Mouse (Mus musculus) heart, adult 8-10 months (tissue): ENCODE measurements around the gene Gm10226. TPM values are rescaled to one million over a fixed set of nuclear protein-coding genes. Genes with fewer than 3 reads are reported as not detected.
A peak's percentile ranks its signal among the peaks of the same experiment; 100 is the strongest.
"Not testable (repeated sequence)": the region's sequence is repeated elsewhere in the genome, so short reads cannot be mapped to it uniquely, and the experiment has no call there.

Source experiments
- DNase-seq: peaks from one replicate; pipeline ENCODE4 v3.0.0; 2022; ENCODE audit warnings: low spot score
- total RNA-seq, 4 experiments: library from RNA; stranded (reverse); gene quantifications; 2 replicates each; pipeline ENCODE4 v1.2.4; 2022

Gm10226 gene
- 1 to 10 TPM in 2 of 4 experiments, not detected in 2; 2.1 to 3.5 TPM for total RNA-seq

DNA sequence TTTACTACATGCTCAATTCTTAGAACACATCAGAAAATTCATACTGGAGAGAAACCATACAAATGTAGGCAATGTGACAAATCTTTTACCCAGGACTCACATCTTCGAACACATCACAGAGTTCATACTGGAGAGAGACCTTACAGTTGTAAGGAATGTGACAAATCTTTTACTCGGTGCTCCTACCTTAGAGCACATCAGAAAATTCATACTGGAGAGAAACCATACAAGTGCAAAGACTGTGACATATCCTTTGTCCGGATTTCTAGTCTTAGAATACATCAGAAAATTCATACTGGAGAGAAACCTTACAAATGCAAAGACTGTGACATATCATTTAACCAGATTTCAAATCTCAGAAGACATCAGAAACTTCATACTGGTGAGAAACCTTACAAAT lies at the start of gene Gm10226:
TSS of gene Gm10226 (plus strand) at position 301 of the 400 bp plus-strand sequence.
- DNase-seq = no peak

DNA sequence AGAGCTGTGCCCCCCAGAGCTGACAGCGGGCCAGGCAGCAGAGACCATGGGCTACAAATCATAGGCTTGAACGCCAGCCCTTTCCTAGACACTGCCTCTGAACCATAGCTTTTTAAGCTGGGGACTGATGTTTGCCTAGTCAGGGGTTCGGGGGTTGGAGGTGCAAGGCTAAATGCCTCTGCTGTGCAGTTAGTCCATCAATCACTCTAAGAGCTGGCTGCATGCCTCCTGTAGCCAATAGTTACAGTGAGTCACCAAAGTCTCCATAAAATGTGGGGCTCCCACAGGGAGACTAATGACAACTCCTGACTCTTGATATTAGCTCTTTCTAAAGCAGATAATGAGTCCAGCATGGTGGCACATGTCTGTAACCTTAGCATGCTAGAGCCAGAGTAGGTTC lies 42.9 kb upstream of the Gm10226 start:
- no peak for DNase-seq

- DNase-seq = peak; percentile 0
These were observed 41.7 kb upstream of the Gm10226 start for GRCm38 (mm10) chr17:21649936-21650335.

GRCm38 (mm10) chr17:21650364-21650907 lies 41.2 kb upstream of the Gm10226 start, which contains the start of gene Zfp983:
Gene Zfp983 (plus strand): TSS chr17:21650624.
- peak; percentile 86 for DNase-seq

DNA sequence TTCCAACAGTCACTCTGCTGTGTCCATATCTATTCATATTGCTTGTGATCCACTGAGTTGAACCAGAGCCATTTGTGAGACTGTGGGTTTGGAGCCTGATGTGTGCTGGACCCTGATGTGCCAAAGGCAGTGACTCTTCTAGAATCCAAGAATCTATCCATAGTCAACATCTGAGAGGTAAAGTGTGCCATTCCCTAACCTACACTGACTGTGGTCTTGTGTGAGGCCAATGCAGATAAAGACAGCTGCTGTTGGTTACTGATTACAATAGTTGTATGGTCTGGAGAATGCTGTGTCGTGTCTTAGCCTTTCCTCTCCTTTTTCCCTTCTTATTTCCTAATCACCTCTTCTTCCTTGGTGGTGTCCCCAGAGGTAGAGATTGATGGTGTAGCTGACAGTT lies 12.8 kb upstream of the Gm10226 start:
- DNase-seq = not testable (repeated sequence)

DNA sequence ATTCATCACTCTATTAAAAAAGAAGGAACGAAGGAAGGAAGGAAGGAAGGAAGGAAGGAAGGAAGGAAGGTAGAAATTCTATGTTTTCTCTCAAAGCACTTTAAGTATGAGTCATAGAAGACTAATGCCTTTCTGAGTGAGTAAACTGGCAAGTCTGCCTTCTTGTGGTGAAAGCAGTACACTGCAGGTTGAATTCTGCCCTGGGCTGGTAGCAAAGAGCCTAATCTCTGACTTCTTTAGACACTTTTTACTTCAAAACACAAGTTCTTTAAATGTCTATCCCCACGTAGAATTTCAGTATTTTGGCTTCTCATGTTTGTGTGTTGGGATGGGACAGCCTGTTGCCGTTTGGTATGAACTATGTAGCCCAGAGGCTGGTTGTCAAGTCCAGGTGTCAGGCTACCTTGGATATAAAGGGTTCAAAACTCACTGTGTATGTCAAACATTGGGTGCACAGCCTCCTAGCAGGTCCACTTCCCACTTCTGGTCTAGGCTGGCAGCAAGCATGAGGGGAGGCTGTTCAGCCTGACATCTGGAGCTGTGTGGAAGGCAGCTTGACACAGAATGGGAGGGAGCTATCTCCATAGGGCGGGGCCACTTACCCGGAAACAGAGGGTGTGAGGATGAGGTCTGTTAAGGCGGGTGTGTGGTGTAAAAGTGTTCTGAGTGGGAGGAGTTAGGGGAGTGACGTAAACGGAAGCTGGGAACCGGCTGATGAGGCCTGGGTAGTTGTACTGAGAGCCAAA lies 12.2 kb upstream of the Gm10226 start:
- DNase-seq = peak; percentile 92

DNA sequence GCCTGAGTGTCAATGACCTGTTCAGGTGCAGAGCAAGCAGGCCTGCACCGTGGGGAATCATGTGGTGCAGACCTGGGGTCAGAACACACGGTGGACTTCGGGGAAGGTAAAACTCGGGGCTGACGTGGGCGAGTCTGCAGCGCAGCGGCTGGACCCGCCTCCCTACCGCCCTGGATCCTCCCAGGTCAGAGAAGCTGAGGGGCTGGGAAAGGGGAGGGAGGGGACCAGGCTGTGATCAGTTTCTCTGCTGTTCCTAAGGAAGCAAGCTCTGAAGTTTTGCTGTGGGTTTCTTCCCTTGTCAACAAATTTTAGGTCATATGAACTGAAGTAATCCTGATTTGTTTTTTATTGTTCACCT lies 11.7 kb upstream of the Gm10226 start:
- DNase-seq = not testable (repeated sequence)

DNA sequence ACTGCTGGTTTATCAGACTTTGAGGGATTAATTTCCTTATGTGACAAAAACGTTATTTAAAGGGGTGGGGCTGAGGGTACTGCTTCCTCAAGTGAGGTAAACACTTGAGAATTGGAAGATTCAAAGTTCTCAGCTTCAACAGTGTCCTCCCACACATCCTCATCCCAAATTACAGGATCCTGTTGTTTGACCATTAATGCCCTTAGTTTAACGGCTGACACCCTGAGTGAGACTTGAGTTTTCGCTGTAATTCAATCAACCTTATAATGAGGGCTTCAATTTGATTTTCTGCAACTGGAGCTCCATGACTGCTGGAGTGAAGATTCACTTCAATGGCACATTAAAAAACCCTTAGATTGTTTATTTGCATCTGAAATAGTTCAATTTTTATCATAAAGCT lies 1.7 kb downstream of the Gm10226 start:
- DNase-seq = no peak

DNA sequence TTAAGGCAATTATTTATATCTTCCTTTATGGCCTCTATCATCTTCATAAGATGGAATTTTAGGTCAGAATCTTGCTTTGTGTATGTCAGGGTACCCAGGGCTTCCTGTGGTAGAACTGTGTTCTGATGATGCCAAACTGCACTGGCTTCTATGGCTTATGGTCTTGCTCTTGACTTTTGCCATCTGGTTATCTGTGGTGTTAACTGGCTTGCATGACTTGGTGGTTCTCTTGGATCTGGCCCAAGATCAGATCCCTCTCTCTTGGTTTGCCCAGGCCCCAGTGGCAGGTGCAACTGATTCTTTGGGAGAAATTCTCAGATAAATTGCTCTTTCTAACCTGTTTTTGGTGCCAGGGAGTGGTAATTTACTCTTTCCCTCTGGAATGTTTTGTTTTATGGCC lies 4.4 kb downstream of the Gm10226 start:
- no peak for DNase-seq

DNA sequence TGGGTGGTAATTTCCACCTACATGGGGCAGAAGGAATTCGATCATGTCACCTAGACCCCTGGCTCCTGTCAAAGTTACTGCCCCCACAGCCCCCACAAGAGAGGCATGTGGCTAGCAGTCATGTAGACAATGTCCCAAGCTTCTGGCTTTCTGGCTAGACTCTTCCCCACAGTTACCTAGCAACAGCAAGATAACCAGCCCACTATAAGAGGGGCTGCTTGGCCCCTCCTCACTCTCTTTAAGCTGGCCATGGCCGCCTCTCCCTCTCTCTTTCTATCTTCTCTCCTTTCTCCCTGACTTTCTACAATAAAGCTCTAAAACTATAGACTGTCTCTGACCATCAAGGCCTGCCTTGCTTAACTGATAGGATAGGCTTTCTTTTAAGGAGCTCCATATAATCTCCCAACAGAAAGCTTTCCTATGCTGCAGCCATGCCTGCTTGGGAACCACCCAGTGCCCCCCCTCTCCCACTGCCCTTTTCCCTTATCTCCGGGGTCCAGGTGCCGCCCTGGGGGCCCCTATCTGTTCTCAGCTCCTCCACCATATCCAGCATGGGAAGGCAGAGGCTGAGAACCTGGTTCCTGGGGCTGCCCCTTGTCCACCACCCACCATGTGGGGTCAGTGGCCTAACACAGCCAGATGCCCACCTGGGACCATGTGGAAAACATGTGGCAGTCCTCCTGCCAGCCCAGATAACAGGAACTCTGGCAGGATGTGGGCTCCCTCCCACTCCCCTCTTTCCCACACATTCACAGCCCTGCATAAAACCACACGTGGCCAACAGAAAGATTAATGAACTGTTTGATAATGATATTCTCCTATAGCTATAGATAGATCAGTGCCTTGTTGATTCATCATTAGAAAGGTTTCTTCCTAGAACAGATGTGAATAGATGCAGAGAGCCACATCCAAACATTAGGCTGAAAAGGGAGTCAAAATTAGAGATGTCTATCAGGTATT lies 10.9 kb downstream of the Gm10226 start:
- DNase-seq = no peak

- DNase-seq = no peak
These were observed 11.8 kb downstream of the Gm10226 start for GRCm38 (mm10) chr17:21703414-21703813.

GRCm38 (mm10) chr17:21707343-21707996 lies 15.8 kb downstream of the Gm10226 start, which contains the start of gene Zfp760:
Gene Zfp760 (plus strand): TSS chr17:21707741.
- peak; percentile 92 for DNase-seq

GRCm38 (mm10) chr17:21708401-21708800 lies 16.7 kb downstream of the Gm10226 start:
- DNase-seq = no peak

DNA sequence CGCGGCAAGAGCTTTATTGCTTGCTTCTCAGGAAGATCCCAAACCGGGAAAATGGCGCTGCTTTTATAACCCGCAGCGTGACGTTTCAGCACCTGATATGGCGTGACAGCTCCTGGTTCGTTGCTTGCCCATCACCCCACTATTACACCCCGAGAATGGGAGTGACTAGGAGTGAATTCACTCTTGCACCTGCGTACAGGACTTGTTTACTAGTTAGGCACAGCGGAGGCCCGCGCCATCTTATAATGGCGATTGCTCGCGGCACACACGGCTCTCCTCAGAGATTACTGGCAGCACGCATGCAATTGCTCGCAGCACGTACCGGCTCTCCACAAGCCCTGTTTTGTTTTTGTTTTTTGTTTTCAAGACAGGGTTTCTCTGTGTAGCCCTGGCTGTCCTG lies 38.8 kb downstream of the Gm10226 start, which contains the start of gene Zfp229:
TSS of gene Zfp229 (plus strand) at position 301 of the 400 bp plus-strand sequence.
- DNase-seq = not testable (repeated sequence)

DNA sequence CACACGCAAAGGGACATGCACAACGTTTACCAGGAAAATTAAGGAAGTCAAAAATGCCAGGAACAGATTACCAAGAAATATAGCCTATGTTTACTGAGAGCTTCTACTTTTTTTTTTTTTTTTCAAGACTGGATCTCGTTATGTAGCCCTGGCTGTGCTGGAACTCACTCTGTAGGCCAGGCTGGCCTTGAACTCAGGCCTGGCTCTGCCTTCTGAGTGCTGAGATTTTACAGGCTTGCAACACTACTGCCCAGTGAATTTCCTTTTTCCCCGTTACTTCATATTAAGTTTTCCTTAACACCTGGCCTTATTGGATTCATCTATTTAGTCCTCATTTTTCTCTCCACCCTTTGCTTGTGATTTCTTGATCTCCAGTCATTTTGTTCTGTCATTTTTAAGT lies 41.4 kb downstream of the Gm10226 start:
- no peak for DNase-seq

GRCm38 (mm10) chr17:21733529-21734031 lies 41.9 kb downstream of the Gm10226 start:
- peak; percentile 89 for DNase-seq

Other genes with a start within 250 kb of the Gm10226 start
- gene Zfp51, start 241.5 kb upstream of the Gm10226 start, total RNA-seq = 1 to 10 TPM; 7.6 to 8.7 (median 8.0) TPM
- 1 to 10 TPM; 1.8 to 3.1 (median 2.4) TPM for gene Zfp53, start 202.9 kb upstream of the Gm10226 start, total RNA-seq
- gene Zfp52, start 156.3 kb upstream of the Gm10226 start, total RNA-seq = 1 to 10 TPM; 5.4 to 7.1 (median 6.2) TPM
- 1 to 10 TPM; 2.8 to 3.5 (median 3.1) TPM for gene Zfp948, start 124.9 kb upstream of the Gm10226 start, total RNA-seq
- 1 to 10 TPM; 1.9 to 2.4 (median 2.1) TPM for gene Zfp983, start 41.2 kb upstream of the Gm10226 start, total RNA-seq
- gene Zfp760, start 15.9 kb downstream of the Gm10226 start, total RNA-seq = 1 to 10 TPM; 1.3 to 2.0 (median 1.5) TPM
- gene Zfp229, start 38.9 kb downstream of the Gm10226 start, total RNA-seq = 1 to 10 TPM; 3.6 to 6.7 (median 5.1) TPM
- gene Zfp820, start 153.9 kb downstream of the Gm10226 start, total RNA-seq = under 1 TPM; 0.76 to 0.88 (median 0.81) TPM
- 1 to 10 TPM in 2 of 4 experiments, under 1 TPM in 2; 0.40 to 1.5 (median 1.2) TPM for gene Zfp995, start 218.1 kb downstream of the Gm10226 start, total RNA-seq